In the genomic region with DNA sequence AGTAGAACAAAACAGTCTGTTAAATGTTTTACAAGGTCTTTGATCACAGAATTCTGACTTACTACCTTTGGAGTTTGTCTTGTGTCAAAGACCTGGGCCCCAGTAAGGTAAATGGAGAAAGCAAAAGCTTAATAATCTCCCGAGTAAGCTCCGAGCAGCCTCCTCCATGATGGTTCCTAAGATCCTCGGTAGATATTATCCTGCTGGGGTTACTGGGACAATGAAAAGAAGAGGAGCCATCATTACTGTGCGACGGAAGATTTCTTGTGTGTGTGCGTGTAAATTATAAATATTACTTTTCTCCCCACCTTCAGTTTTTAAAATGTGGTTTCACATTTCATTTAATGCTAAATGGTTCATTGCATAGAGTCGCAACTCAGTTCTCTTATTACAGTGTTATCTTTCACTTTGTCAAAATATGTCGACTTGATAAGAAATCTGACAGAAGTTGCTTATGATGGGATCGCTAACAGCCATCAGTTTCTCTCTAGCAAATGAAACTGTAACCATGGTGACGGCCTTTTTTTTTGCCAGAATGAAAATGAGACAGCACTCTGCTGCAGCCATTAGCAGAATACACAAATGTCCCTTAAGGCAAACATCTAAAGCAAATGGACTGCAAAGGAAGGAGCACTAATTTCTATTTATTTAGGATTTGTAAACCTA, we compare ENCODE assay signal across 9 mouse cellular contexts.
DNase-seq lines count a peak whose midpoint lies in the region; ATAC-seq and TF ChIP-seq lines count a peak whose summit lies in the region.
"Had no signal": no experiment of that assay in that cellular context is flagged by ENCODE, and none has a peak within 500 bp of the region (broad histone marks: within the 10 kb centered on the region; RNA-seq: fewer than 3 reads in every experiment).

No protein-coding gene starts in this region.

- H3K36me3 ChIP-seq in embryonic facial prominence, embryonic 13.5 days, result no peaks in the 10 kb centered on the region
- H3K36me3 ChIP-seq in hindbrain, postnatal 0 days (ENCODE audit: insufficient read depth, low read length), result no peaks in the 10 kb centered on the region
- H3K36me3 ChIP-seq in heart, embryonic 11.5 days (ENCODE audit: control insufficient read depth, insufficient read depth, low read length), result no peaks in the 10 kb centered on the region

- DNase-seq in lung, postnatal 10 days, result peak; percentile 15
- no peak for DNase-seq in lung, postnatal 14 days
- DNase-seq in hindbrain, postnatal 0 days (ENCODE audit: low spot score), result peak; percentile 83
- peak; percentile 45 for DNase-seq in retina, embryonic 14.5 days (ENCODE audit: low spot score)
- no peak for DNase-seq in spleen, adult 12 weeks (ENCODE audit: low spot score)
- no peak for DNase-seq in gastrocnemius, postnatal 10 days
- DNase-seq: cerebellum, postnatal 36 days had no signal

- no peak for ATAC-seq in embryonic facial prominence, embryonic 13.5 days (ENCODE audit: insufficient number of reproducible peaks, insufficient read depth, low FRiP score, low TSS enrichment, low read depth)
- peak; percentile 62; the same call in 1 of the 2 replicates for ATAC-seq in hindbrain, postnatal 0 days
- no peak for ATAC-seq in heart, embryonic 11.5 days (replicated peaks; ENCODE audit: insufficient number of reproducible peaks, low FRiP score, low TSS enrichment)

- no peak for TF ChIP-seq CTCF in hindbrain, postnatal 0 days (IDR thresholded peaks at IDR 0.05; ENCODE audit: low read depth)

- no peak overlapping the region for H3K9ac ChIP-seq in embryonic facial prominence, embryonic 13.5 days
- H3K9ac ChIP-seq in hindbrain, postnatal 0 days (replicated peaks; ENCODE audit: low read length), result no peak overlapping the region
- no peak overlapping the region for H3K9ac ChIP-seq in heart, embryonic 11.5 days (ENCODE audit: low read depth, low read length)

- WGBS in embryonic facial prominence, embryonic 13.5 days, result 54% methylated on average over 10 of the region's 10 CpGs
- WGBS in hindbrain, postnatal 0 days, result 52% methylated on average over 10 of the region's 10 CpGs
- WGBS in heart, embryonic 11.5 days (ENCODE audit: insufficient replicate concordance), result 76% methylated on average over 10 of the region's 10 CpGs

- peak overlapping the region; percentile 12; the same call in 1 of the 2 replicates for H3K4me2 ChIP-seq in embryonic facial prominence, embryonic 13.5 days
- peak overlapping the region; percentile 27 for H3K4me2 ChIP-seq in hindbrain, postnatal 0 days (ENCODE audit: low read depth, low read length)
- H3K4me2 ChIP-seq in heart, embryonic 11.5 days, result no peak overlapping the region

- H3K4me1 ChIP-seq in embryonic facial prominence, embryonic 13.5 days, result no peaks in the 10 kb centered on the region
- H3K4me1 ChIP-seq in hindbrain, postnatal 0 days (ENCODE audit: insufficient read depth, low read length), result no peaks in the 10 kb centered on the region
- H3K4me1 ChIP-seq in heart, embryonic 11.5 days (ENCODE audit: control insufficient read depth, insufficient read depth, low read length), result no peaks in the 10 kb centered on the region

- H3K9me3 ChIP-seq in embryonic facial prominence, embryonic 13.5 days, result no peaks in the 10 kb centered on the region
- H3K9me3 ChIP-seq in hindbrain, postnatal 0 days (ENCODE audit: low read length), result no peaks in the 10 kb centered on the region
- no peaks in the 10 kb centered on the region for H3K9me3 ChIP-seq in heart, embryonic 11.5 days (replicated peaks; ENCODE audit: control insufficient read depth, low read length)

- no peak overlapping the region for H3K4me3 ChIP-seq in embryonic facial prominence, embryonic 13.5 days
- H3K4me3 ChIP-seq in hindbrain, postnatal 0 days (ENCODE audit: low read length), result no peak overlapping the region
- no peak overlapping the region for H3K4me3 ChIP-seq in heart, embryonic 11.5 days (ENCODE audit: low read depth, low read length)

- no peaks in the 10 kb centered on the region for H3K27me3 ChIP-seq in embryonic facial prominence, embryonic 13.5 days
- H3K27me3 ChIP-seq in hindbrain, postnatal 0 days (ENCODE audit: insufficient read depth, low read length), result no peaks in the 10 kb centered on the region
- no peaks in the 10 kb centered on the region for H3K27me3 ChIP-seq in heart, embryonic 11.5 days (ENCODE audit: control insufficient read depth, insufficient read depth, low read length)

- no peak overlapping the region for H3K27ac ChIP-seq in embryonic facial prominence, embryonic 13.5 days
- H3K27ac ChIP-seq in hindbrain, postnatal 0 days, result peak overlapping the region; percentile 51; the same call in 1 of the 2 replicates
- H3K27ac ChIP-seq in heart, embryonic 11.5 days (ENCODE audit: low read depth, low read length), result no peak overlapping the region

Comparison
In these comparisons a context has a peak if more than half of its experiments do, and no peak if none do; other contexts are left out.
1. DNase-seq: peak in lung, postnatal 10 days (single experiment), hindbrain, postnatal 0 days (single experiment) and retina, embryonic 14.5 days (single experiment); none in lung, postnatal 14 days (single experiment), spleen, adult 12 weeks (single experiment) and gastrocnemius, postnatal 10 days (single experiment).